Mouse (Mus musculus) heart, postnatal 4 days (tissue): ENCODE data around the gene Pkn2. TPM values are rescaled to one million over a fixed set of nuclear protein-coding genes. Genes with fewer than 3 reads are reported as not detected.

Experiments
- DNase-seq: peaks from one replicate; pipeline ENCODE4 v3.0.0; 2021
- total RNA-seq, 2 experiments: library from RNA; stranded (reverse); gene quantifications; 2 replicates each; pipeline ENCODE4 v1.2.3; 2021

The Pkn2 gene
- total RNA-seq, result 10 to 100 TPM; 53.1 to 56.4 TPM

GRCm38 (mm10) chr3:142881872-142882623, at the start of gene Pkn2:
Pkn2 (minus strand) TSS chr3:142882004.
- DNase-seq, result peak; percentile 100

- DNase-seq, result no peak
These were observed 48.1 kb upstream of the Pkn2 start for GRCm38 (mm10) chr3:142929906-142930305.

- no peak for DNase-seq
These were observed 45.5 kb upstream of the Pkn2 start for GRCm38 (mm10) chr3:142927311-142927710.

GRCm38 (mm10) chr3:142924831-142925348, 43.1 kb upstream of the Pkn2 start:
- no peak for DNase-seq

- DNase-seq, result no peak
These were observed 37.3 kb upstream of the Pkn2 start for GRCm38 (mm10) chr3:142919070-142919469.

GRCm38 (mm10) chr3:142917760-142918439, 36.1 kb upstream of the Pkn2 start:
- no peak for DNase-seq

- no peak for DNase-seq
These were observed 35.4 kb upstream of the Pkn2 start for GRCm38 (mm10) chr3:142917171-142917570.

- no peak for DNase-seq
These were observed 31.5 kb upstream of the Pkn2 start for GRCm38 (mm10) chr3:142913295-142913694.

GRCm38 (mm10) chr3:142899683-142900082, 17.9 kb upstream of the Pkn2 start:
- DNase-seq, result no peak

GRCm38 (mm10) chr3:142898949-142899396, 17.2 kb upstream of the Pkn2 start:
- DNase-seq, result no peak

- DNase-seq, result no peak
These were observed 8.6 kb upstream of the Pkn2 start for GRCm38 (mm10) chr3:142890442-142890841.

- DNase-seq, result no peak
These were observed 5.2 kb upstream of the Pkn2 start for GRCm38 (mm10) chr3:142886963-142887362.

- no peak for DNase-seq
These were observed 2.8 kb upstream of the Pkn2 start for GRCm38 (mm10) chr3:142884594-142884993.

- no peak for DNase-seq
These were observed 274 bp downstream of the Pkn2 start for GRCm38 (mm10) chr3:142881589-142881871.

GRCm38 (mm10) chr3:142880790-142881588, 815 bp downstream of the Pkn2 start:
- peak; percentile 49 for DNase-seq

GRCm38 (mm10) chr3:142863236-142863635, 18.6 kb downstream of the Pkn2 start:
- DNase-seq, result no peak

- DNase-seq, result no peak
These were observed 25.0 kb downstream of the Pkn2 start for GRCm38 (mm10) chr3:142856832-142857231.

GRCm38 (mm10) chr3:142855961-142856472, 25.8 kb downstream of the Pkn2 start:
- DNase-seq, result no peak

- DNase-seq, result no peak
These were observed 28.9 kb downstream of the Pkn2 start for GRCm38 (mm10) chr3:142852911-142853310.

GRCm38 (mm10) chr3:142851631-142852030, 30.2 kb downstream of the Pkn2 start:
- DNase-seq, result no peak

- DNase-seq, result no peak
These were observed 41.8 kb downstream of the Pkn2 start for GRCm38 (mm10) chr3:142839961-142840360.

GRCm38 (mm10) chr3:142834761-142835160, 47.0 kb downstream of the Pkn2 start:
- DNase-seq, result no peak

- no peak for DNase-seq
These were observed 47.8 kb downstream of the Pkn2 start for GRCm38 (mm10) chr3:142834024-142834423.
